Mouse (Mus musculus) brown adipose tissue, adult 24 weeks (tissue): Measurements from ENCODE around the gene Stpg3. TPM values are rescaled to one million over a fixed set of nuclear protein-coding genes. Genes with fewer than 3 reads are reported as not detected.

Source experiments
- H3K27ac ChIP-seq: fragments of 200-500 bp; replicated peaks from 2 replicates; pipeline ENCODE4 v1.5.1; 2012; ENCODE audit warnings: low read depth, mild to moderate bottlenecking, low read length
- H3K4me1 ChIP-seq: fragments of 200-500 bp; 2 replicates; pipeline ENCODE4 v1.6.1; 2012; ENCODE audit warnings: low read length, mixed read lengths; ENCODE audit not compliant: control insufficient read depth, insufficient read depth, insufficient read length
- H3K4me3 ChIP-seq: fragments of 200-500 bp; 2 replicates; pipeline ENCODE4 v1.5.1; 2012; ENCODE audit warnings: low read depth, mild to moderate bottlenecking, low read length, moderate library complexity; ENCODE audit not compliant: insufficient read depth
- polyA plus RNA-seq: library from polyadenylated mRNA; stranded (reverse); fragments of >200 nt; gene quantifications from 2 replicates; pipeline ENCODE4 v1.2.4, GENCODE M21; 2012; ENCODE audit not compliant: missing spikeins, insufficient read depth, insufficient read length

Stpg3 gene
- polyA plus RNA-seq, 1 experiment: not detected

GRCm38 (mm10) chr2:25227406-25227805, 13.0 kb upstream of the Stpg3 start:
- Histone ChIP-seq H3K4me1 (peaks cover 9% of the 10 kb centered on the region), H3K27ac (peak overlapping the region; percentile 66), H3K4me3 (no peak overlapping the region)

GRCm38 (mm10) chr2:25226864-25227263, 12.4 kb upstream of the Stpg3 start:
- Histone ChIP-seq H3K27ac (peak overlapping the region; percentile 66), H3K4me3 (no peak overlapping the region), H3K4me1 (peaks cover 11% of the 10 kb centered on the region)

- peaks cover 11% of the 10 kb centered on the region for H3K4me1 ChIP-seq
- H3K27ac ChIP-seq: peak overlapping the region; percentile 65
- H3K4me3 ChIP-seq: no peak overlapping the region
These were observed 11.5 kb upstream of the Stpg3 start for GRCm38 (mm10) chr2:25225811-25226379.

- Histone ChIP-seq H3K4me1 (peaks cover 11% of the 10 kb centered on the region), H3K4me3 (peak overlapping the region; percentile 76), H3K27ac (peak overlapping the region; percentile 90)
These were observed 10.6 kb upstream of the Stpg3 start for GRCm38 (mm10) chr2:25224766-25225752.

GRCm38 (mm10) chr2:25224492-25224765, 10.0 kb upstream of the Stpg3 start, which contains the start of gene Tubb4b:
Gene Tubb4b (minus strand): TSS chr2:25224702.
- Histone ChIP-seq H3K4me3 (peak within 1 kb of the TSS; percentile 78), H3K4me1 (peaks cover 11% of the 10 kb centered on the region), H3K27ac (peak within 1 kb of the TSS; percentile 90)

GRCm38 (mm10) chr2:25223681-25224491, 9.4 kb upstream of the Stpg3 start:
- H3K4me3 ChIP-seq: peak overlapping the region; percentile 78
- H3K27ac ChIP-seq: peak overlapping the region; percentile 87
- peaks cover 11% of the 10 kb centered on the region for H3K4me1 ChIP-seq

GRCm38 (mm10) chr2:25221331-25221772, 6.9 kb upstream of the Stpg3 start:
- Histone ChIP-seq H3K4me1 (peaks cover 7% of the 10 kb centered on the region; the same call in 1 of the 2 replicates), H3K27ac (no peak overlapping the region), H3K4me3 (no peak overlapping the region)

- H3K27ac ChIP-seq: no peak within 1 kb of the TSS
- peaks cover 2% of the 10 kb centered on the region; the same call in 1 of the 2 replicates for H3K4me1 ChIP-seq
- H3K4me3 ChIP-seq: no peak within 1 kb of the TSS
These were observed 4.0 kb upstream of the Stpg3 start, which contains the start of gene Fam166a for GRCm38 (mm10) chr2:25218445-25218844. Gene Fam166a (plus strand): TSS chr2:25218745.

- no peak overlapping the region for H3K4me3 ChIP-seq
- no peak overlapping the region for H3K27ac ChIP-seq
- peaks cover 2% of the 10 kb centered on the region; the same call in 1 of the 2 replicates for H3K4me1 ChIP-seq
These were observed 3.2 kb upstream of the Stpg3 start for GRCm38 (mm10) chr2:25217666-25218065.

- Histone ChIP-seq H3K4me1 (peaks cover 10% of the 10 kb centered on the region), H3K27ac (no peak overlapping the region), H3K4me3 (no peak overlapping the region)
These were observed 1.1 kb downstream of the Stpg3 start for GRCm38 (mm10) chr2:25213266-25213865.

- Histone ChIP-seq H3K4me3 (peak within 1 kb of the TSS; percentile 75), H3K27ac (peak within 1 kb of the TSS; percentile 83), H3K4me1 (peaks cover 10% of the 10 kb centered on the region)
These were observed 3.2 kb downstream of the Stpg3 start, which contains the start of gene Nelfb for GRCm38 (mm10) chr2:25211121-25211670. Gene Nelfb (minus strand): TSS chr2:25211489.

- H3K27ac ChIP-seq: peak overlapping the region; percentile 83
- peak overlapping the region; percentile 75 for H3K4me3 ChIP-seq
- peaks cover 10% of the 10 kb centered on the region for H3K4me1 ChIP-seq
These were observed 3.8 kb downstream of the Stpg3 start for GRCm38 (mm10) chr2:25210686-25211085.

- Histone ChIP-seq H3K27ac (no peak overlapping the region), H3K4me1 (peaks cover 10% of the 10 kb centered on the region), H3K4me3 (no peak overlapping the region)
These were observed 6.8 kb downstream of the Stpg3 start for GRCm38 (mm10) chr2:25207593-25207992.

- Histone ChIP-seq H3K27ac (no peak overlapping the region), H3K4me3 (no peak overlapping the region), H3K4me1 (no peaks in the 10 kb centered on the region)
These were observed 10.7 kb downstream of the Stpg3 start for GRCm38 (mm10) chr2:25203631-25204214.
